Mouse (Mus musculus) limb, embryonic 11.5 days (tissue): ENCODE data around the gene Tmc8. TPM values are rescaled to one million over a fixed set of nuclear protein-coding genes. Genes with fewer than 3 reads are reported as not detected.

Experiments used
- ATAC-seq: fragments of 200-750 bp; cut with Nextera tagmentation; 2 replicates; pipeline ENCODE4 v1.8.0; 2017; ENCODE audit warnings: low read depth; ENCODE audit not compliant: insufficient number of reproducible peaks, low FRiP score, low TSS enrichment
- DNase-seq: peaks from one replicate; pipeline ENCODE4 v3.0.0-alpha.2; 2015; ENCODE audit warnings: low spot score
- H3K27ac ChIP-seq: fragments of 300-500 bp; sonication (generic); replicated peaks from 2 replicates; pipeline ENCODE4 v1.5.1; 2014; ENCODE audit warnings: low read depth, mild to moderate bottlenecking, low read length
- H3K27me3 ChIP-seq: fragments of 300-500 bp; sonication (generic); 2 replicates; pipeline ENCODE4 v1.6.1; 2014; ENCODE audit warnings: mild to moderate bottlenecking, low read length, mixed read lengths; ENCODE audit not compliant: control insufficient read depth, insufficient read depth
- H3K36me3 ChIP-seq: fragments of 300-500 bp; sonication (generic); 2 replicates; pipeline ENCODE4 v1.6.1; 2014; ENCODE audit warnings: mild to moderate bottlenecking, low read length, moderate library complexity, mixed read lengths; ENCODE audit not compliant: control insufficient read depth, insufficient read depth
- H3K4me1 ChIP-seq: fragments of 300-500 bp; sonication (generic); 2 replicates; pipeline ENCODE4 v1.6.1; 2014; ENCODE audit warnings: low read length, mixed read lengths; ENCODE audit not compliant: control insufficient read depth, insufficient read depth
- H3K4me2 ChIP-seq: fragments of 300-500 bp; sonication (generic); 2 replicates; pipeline ENCODE4 v1.6.1; 2014; ENCODE audit warnings: low read depth, mild to moderate bottlenecking, moderate library complexity; ENCODE audit not compliant: severe bottlenecking
- H3K4me3 ChIP-seq: fragments of 300-500 bp; sonication (generic); 2 replicates; pipeline ENCODE4 v1.5.1; 2014; ENCODE audit warnings: low read depth, low read length
- H3K9ac ChIP-seq: fragments of 300-500 bp; sonication (generic); 2 replicates; pipeline ENCODE4 v1.6.1; 2014; ENCODE audit warnings: mild to moderate bottlenecking, low read length
- H3K9me3 ChIP-seq: fragments of 300-500 bp; sonication (generic); 2 replicates; pipeline ENCODE4 v1.6.1; 2016; ENCODE audit warnings: low read length; ENCODE audit not compliant: control insufficient read depth
- WGBS: fragments of 180-500 bp; shearing (Covaris S2); extraction: QIAGEN DNeasy Blood & Tissue Kit; methylation state at CpG from one replicate; pipeline ENCODE4 v1.1.7; 2014; 5-methylcytosine and 5-hydroxymethylcytosine counted together
- polyA plus RNA-seq: library from polyadenylated mRNA; unstranded; fragments of >200 nt; fragmentation: Nextera tagmentation; extraction: Ambion mirVana; gene quantifications from 2 replicates; pipeline ENCODE4 v1.2.1, GENCODE M21; 2014

Gene Tmc8
- polyA plus RNA-seq, 1 experiment from 2014 or later = 0.87 TPM

DNA sequence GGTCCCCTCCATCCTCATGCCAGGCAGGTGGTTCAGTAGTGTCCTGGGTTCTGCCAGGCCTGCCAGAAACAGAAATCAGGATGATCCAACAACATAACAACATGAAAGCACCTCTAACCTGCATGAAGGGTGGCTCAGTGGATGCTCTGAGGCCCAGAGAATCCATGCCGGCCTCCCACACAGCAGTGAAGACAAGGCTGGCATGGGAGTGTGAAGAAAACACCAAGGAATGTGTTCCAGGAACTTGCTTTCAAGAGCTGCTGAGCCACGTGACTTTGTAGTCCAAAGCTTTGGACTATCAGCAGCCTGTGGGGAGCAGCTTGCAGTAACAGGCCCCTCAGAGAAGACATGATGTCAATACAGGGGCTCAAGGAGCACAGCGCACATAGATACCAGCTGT, 15.6 kb upstream of the Tmc8 start:
- H3K27me3 ChIP-seq = no peaks in the 10 kb centered on the region
- no peaks in the 10 kb centered on the region for H3K9me3 ChIP-seq
- no peaks in the 10 kb centered on the region for H3K4me1 ChIP-seq
- WGBS = 93% methylated on average over 3 of the region's 3 CpGs
- DNase-seq = no peak
- peaks cover 11% of the 10 kb centered on the region for H3K36me3 ChIP-seq
- no peak overlapping the region for H3K4me2 ChIP-seq
- no peak overlapping the region for H3K27ac ChIP-seq
- ATAC-seq = no peak
- H3K9ac ChIP-seq = no peak overlapping the region; the same call in 1 of the 2 replicates
- H3K4me3 ChIP-seq = no peak overlapping the region

DNA sequence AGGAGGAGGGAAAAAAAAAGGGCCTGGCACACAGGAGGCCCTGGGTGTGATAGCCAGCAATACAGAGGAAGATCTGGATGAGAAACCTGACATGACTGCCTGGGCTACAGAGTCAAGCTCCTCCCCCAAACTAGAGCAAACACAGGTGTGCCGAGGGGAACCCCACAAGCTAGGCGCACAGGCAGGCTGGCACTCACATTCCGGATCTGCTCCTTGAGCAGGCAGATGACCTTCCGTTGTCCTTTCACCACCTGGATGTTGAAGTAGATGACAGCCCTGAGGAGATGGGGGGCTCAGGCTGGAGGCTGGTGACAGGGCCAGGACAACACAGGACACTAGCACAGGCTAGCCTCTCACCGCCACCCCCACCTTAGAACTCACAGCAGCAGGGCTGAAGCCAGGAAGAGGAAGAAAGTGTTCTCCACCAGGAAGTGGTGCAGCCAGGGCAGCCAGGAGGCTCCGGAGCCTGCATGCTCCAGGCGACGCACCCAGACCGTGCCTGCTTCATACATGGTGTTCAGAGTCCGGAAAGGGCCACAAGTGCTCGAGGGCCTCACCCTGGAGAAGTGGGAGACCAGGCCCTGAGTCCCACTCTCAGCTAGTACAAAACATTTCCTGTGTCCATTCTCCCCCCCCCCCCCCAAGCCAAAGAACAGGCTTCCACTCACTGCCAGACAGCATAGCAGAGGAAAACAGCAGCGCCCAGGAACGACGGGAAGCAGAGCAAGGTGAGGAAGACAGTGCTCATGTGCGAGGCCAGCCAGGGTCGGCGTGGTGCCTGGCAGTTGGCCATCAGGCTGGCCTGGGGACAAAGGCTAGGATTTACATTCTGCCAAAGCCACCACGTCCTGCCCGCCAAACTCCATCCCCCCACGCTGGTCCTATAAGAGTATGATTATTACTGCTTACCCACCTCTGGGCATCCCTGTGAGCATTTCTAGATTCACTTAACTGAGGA, 12.9 kb upstream of the Tmc8 start:
- H3K36me3 ChIP-seq = peaks cover 10% of the 10 kb centered on the region; the same call in 1 of the 2 replicates
- no peaks in the 10 kb centered on the region for H3K4me1 ChIP-seq
- H3K4me2 ChIP-seq = no peak overlapping the region
- WGBS = 87% methylated on average over 20 of the region's 20 CpGs
- H3K27me3 ChIP-seq = no peaks in the 10 kb centered on the region
- H3K4me3 ChIP-seq = no peak overlapping the region
- ATAC-seq (no peak), DNase-seq (no peak)
- no peaks in the 10 kb centered on the region for H3K9me3 ChIP-seq
- no peak overlapping the region for H3K27ac ChIP-seq
- H3K9ac ChIP-seq = no peak overlapping the region

DNA sequence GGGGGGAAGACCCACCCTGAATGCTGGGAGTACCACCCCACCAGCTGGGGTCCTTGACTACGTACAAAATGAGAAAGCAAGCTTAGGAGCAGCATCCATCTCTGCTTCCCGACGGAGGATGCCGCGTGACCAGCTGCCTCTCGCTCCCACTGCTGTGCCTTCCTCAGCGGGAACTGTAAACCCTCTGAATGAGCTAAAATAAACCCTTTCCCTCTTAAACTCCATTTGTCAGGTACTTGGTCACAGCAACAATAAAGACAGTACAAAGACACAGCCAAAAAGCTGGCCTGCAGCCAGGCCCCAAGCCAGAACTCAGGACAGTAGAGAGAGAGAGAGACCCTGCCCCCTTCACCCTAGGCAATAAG, 12.2 kb upstream of the Tmc8 start:
- H3K4me2 ChIP-seq = no peak overlapping the region
- no peaks in the 10 kb centered on the region for H3K9me3 ChIP-seq
- DNase-seq (no peak), ATAC-seq (no peak)
- 93% methylated on average over 7 of the region's 7 CpGs for WGBS
- peaks cover 6% of the 10 kb centered on the region; the same call in 1 of the 2 replicates for H3K36me3 ChIP-seq
- no peaks in the 10 kb centered on the region for H3K27me3 ChIP-seq
- H3K4me3 ChIP-seq = no peak overlapping the region
- H3K27ac ChIP-seq = no peak overlapping the region
- H3K4me1 ChIP-seq = no peaks in the 10 kb centered on the region
- H3K9ac ChIP-seq = no peak overlapping the region

DNA sequence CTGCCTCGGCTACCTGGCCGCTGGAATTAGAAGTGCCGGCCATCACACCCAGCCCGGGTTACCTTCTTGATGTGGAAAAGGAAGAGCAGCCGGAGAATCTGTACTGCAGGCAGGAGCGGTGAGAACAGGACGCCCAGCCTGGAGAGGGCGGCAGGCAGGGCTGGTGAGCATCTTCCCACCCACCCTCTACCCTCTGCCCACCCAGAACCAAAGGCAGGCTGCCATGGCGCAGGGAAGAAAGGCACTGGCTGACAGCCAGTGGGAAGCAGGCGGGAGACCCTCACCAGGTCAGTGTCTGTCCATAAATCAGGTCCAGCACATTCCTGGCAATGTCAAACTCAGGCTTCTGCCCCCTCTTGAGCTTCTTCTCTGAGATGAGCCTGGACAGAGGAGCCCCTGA, 11.5 kb upstream of the Tmc8 start:
- Histone ChIP-seq H3K9ac (no peak overlapping the region), H3K27me3 (no peaks in the 10 kb centered on the region), H3K36me3 (peaks cover 3% of the 10 kb centered on the region; the same call in 1 of the 2 replicates), H3K4me2 (no peak overlapping the region), H3K9me3 (no peaks in the 10 kb centered on the region), H3K27ac (no peak overlapping the region), H3K4me1 (no peaks in the 10 kb centered on the region), H3K4me3 (no peak overlapping the region)
- DNase-seq (no peak), ATAC-seq (no peak)
- 88% methylated on average over 10 of the region's 10 CpGs for WGBS

DNA sequence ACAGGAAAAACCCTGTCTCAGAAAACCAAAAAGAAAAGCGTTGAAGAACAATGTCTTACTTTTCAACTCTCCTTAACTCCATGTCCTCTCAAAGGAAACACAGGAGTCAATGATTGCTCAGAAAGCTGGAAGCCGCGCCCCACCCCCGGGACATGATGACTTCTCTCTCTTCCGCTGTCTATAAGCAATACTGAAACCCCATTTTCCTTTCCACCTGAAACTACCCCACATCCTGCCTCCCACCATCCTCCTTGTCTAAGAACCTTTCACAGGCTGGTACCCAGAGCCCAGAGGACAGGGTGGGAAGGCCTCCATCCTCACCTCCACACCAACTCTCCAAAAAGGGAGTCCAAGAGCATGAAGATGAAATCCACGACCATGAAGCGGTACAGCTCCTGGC, 9.5 kb upstream of the Tmc8 start:
- H3K9me3 ChIP-seq = no peaks in the 10 kb centered on the region
- H3K9ac ChIP-seq = no peak overlapping the region
- H3K4me1 ChIP-seq = no peaks in the 10 kb centered on the region
- ATAC-seq = no peak
- no peak overlapping the region for H3K27ac ChIP-seq
- 96% methylated on average over 7 of the region's 7 CpGs for WGBS
- no peaks in the 10 kb centered on the region for H3K27me3 ChIP-seq
- H3K36me3 ChIP-seq = peaks cover 5% of the 10 kb centered on the region
- no peak overlapping the region for H3K4me3 ChIP-seq
- no peak overlapping the region for H3K4me2 ChIP-seq
- DNase-seq = no peak

DNA sequence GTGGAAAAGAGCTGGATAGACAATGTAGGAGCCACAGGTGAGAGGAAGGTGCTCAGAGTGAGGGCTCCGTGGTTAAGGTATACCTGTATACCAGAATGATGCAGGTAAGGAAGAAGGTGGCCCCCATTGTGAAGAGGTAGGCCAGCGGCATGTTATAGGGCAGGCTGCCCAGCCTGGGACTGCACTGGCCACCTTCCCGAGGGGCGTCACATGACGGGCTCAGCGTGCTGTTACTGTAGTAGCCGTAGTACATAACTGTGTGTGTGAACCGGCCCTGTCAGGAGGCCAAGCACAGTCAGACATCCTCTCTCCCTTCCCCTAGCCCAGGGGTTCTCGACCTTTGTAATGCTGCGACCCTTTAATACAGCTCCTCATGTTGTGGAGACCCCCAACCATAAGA, 7.0 kb upstream of the Tmc8 start:
- 94% methylated on average over 10 of the region's 10 CpGs for WGBS
- H3K9me3 ChIP-seq = no peaks in the 10 kb centered on the region
- ATAC-seq (no peak), DNase-seq (no peak)
- no peak overlapping the region for H3K27ac ChIP-seq
- H3K27me3 ChIP-seq = no peaks in the 10 kb centered on the region
- H3K36me3 ChIP-seq = peaks cover 5% of the 10 kb centered on the region
- peaks cover 12% of the 10 kb centered on the region for H3K4me1 ChIP-seq
- no peak overlapping the region for H3K4me2 ChIP-seq
- no peak overlapping the region for H3K9ac ChIP-seq
- H3K4me3 ChIP-seq = no peak overlapping the region

DNA sequence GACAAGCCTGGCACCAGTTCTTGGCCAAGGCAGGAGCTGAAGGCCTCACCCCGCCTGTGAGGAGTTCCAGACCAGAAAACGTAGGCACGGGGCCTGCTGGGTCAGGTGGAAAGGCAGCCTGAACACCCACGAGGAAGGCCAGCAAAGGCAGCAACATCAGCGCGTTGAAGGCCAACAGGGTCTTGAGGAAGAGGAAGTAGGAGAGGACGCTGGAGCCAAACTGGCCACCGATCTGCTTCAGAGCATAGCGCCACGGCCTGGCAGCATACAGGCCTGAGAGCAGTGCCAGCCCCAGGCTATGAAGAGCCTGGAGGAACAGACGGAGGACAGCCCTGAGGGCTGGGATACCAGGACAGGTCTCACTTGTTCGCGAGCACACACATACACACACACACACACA, 6.3 kb upstream of the Tmc8 start:
- peaks cover 5% of the 10 kb centered on the region for H3K36me3 ChIP-seq
- H3K4me2 ChIP-seq = no peak overlapping the region
- H3K9me3 ChIP-seq = no peaks in the 10 kb centered on the region
- 92% methylated on average over 13 of the region's 13 CpGs for WGBS
- no peak overlapping the region for H3K4me3 ChIP-seq
- H3K27me3 ChIP-seq = no peaks in the 10 kb centered on the region
- no peak for DNase-seq
- H3K27ac ChIP-seq = no peak overlapping the region
- no peak overlapping the region for H3K9ac ChIP-seq
- no peak for ATAC-seq
- H3K4me1 ChIP-seq = peaks cover 17% of the 10 kb centered on the region

DNA sequence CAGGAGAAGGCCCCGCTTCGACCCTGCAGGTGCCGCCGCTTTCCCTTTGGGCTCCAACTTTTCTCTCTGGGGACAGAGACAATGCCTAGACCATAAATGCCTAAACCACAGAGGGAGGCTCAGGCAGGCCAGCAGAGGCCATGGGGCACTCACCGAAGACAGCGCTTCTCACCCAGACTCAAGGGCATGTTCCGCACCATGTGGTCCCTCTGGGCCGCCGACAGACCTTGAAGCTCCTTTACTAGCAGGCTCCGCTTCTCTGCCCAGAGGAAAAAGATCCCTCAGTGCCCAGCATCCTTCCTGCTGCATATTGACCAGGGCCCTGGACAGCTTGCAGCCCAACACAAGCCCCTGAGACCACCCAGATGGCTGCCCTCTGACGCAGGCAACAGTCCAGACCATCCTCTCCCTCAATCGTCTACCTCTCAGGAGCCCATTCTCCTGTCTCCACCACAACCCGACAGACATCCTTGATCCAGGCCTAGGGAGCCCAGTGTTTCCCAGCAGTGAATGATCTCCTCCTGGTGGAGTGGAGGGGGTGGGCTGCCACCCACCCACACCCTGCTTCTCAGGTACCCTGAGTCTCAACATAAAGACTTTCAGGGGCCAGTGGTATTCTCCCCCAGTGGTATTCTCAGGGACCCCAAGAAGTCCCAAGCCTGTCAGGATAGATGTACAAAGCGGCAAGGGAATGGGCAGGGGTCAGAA, 5.6 kb upstream of the Tmc8 start:
- H3K36me3 ChIP-seq = peaks cover 5% of the 10 kb centered on the region
- H3K9me3 ChIP-seq = no peaks in the 10 kb centered on the region
- H3K9ac ChIP-seq = no peak overlapping the region; the same call in 1 of the 2 replicates
- no peaks in the 10 kb centered on the region for H3K27me3 ChIP-seq
- H3K4me1 ChIP-seq = peaks cover 22% of the 10 kb centered on the region
- 91% methylated on average over 14 of the region's 14 CpGs for WGBS
- ATAC-seq (no peak), DNase-seq (no peak)
- H3K4me3 ChIP-seq = no peak overlapping the region
- H3K4me2 ChIP-seq = no peak overlapping the region
- H3K27ac ChIP-seq = no peak overlapping the region
